Mouse (Mus musculus): ENCODE data around the gene Aspm. TPM values are rescaled to one million over a fixed set of nuclear protein-coding genes. Genes with fewer than 3 reads are reported as not detected.

Gene Aspm
- total RNA-seq, 2 experiments from 2014 or later, result 3.0 to 5.3 TPM

DNA sequence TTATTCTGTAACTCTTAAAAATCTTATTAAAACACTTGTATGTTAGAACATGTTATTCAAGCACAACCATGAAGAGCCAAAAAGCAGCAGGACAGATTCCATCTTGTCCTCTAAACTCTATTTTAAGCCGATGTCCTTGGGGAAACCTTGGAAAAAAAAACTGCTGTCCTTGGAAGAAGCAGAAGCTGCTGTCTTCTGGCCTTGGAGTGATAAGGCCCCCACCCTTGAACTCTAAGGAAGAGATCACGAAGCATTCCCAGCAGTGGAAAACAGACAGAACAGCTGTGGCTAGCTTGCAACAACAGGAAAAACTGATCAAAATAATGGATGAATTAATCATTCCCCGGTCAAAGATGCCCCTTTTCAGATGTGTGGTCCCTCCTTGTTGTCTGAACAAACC, 41.6 kb downstream of the Aspm start:
- DNase-seq, result no peak
- intact Hi-C loops (cut with DNase I), result no loop called here

DNA sequence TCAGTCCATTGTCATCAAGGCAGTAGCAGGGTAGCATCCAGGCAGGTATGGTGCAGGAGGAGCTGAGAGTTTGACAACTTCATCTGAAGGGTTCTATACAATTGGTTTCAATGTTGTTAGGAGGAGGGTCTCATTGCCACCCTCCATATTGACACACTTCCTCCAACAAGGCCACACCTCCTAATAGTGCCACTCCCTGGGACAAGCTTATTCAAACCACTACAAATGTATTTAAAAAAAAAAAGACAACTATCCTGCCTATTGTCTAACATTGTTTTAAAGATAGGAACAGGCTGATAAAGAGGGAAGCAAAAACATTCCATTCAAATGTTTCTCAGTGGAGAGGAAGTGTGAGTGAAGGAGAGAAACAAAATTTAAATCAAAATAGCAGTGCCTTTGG, 45.2 kb downstream of the Aspm start:
- no peak for DNase-seq
- intact Hi-C loops (cut with DNase I), result no loop called here

DNA sequence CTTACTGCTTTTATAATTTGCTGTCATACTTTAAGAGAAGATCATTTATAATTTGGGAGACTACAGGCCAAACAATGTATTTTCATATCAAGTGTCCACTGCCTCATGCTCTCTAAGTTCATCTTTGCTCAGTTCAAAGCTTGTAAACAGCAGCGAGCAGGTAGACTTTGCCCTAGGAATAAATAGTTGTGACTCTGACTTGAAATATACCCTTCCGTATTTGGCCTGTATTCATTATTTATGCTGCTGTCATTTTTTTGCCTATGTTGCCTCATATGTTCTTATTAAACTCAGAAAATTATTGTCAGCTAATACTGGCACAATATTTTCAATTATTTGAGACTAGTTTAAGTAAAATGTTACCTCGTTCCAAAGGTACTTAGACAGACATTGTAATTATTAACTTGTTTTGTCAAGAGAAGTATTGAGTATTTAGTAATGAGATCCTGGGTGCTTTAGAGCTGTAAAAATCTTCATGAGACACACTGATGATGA, 46.7 kb downstream of the Aspm start, which contains the start of gene F13b:
TSS of gene F13b (plus strand) at position 445 of the 495 bp plus-strand sequence.
- no peak for DNase-seq
- intact Hi-C loops (cut with DNase I), result no loop called here

DNA sequence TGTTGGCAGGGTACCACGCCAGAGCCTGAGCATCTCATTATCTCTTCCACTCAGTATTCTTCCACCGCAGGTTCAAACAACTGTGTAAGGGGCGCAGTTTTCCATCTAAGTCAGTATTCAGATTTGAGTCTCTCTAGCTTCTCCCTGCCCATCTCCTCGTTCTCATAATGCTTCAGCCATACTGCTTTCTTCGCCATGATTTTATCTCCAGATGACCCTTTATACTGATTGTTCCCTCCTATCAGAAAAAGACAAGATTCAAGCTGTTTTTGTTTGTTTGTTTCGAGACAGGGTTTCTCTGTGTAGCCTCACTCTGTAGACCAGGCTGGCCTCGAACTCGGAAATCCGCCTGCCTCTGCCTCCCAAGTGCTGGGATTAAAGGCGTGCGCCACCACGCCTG, 60.0 kb downstream of the Aspm start:
- no peak for DNase-seq
- intact Hi-C loops (cut with DNase I), result no loop called here

Other genes with a start within 250 kb of the Aspm start
- gene Crb1, start 77.7 kb upstream of the Aspm start, total RNA-seq (2021), result under 1 TPM; 0.20 to 0.45 TPM
- gene Zbtb41, start 32.5 kb upstream of the Aspm start, total RNA-seq (2021), result 10 to 100 TPM; 23.4 to 24.9 TPM
- not detected for gene F13b, start 46.9 kb downstream of the Aspm start, total RNA-seq (2021)
- gene Cfhr1, start 105.5 kb downstream of the Aspm start, total RNA-seq (2021), result not detected